Mouse (Mus musculus) liver, embryonic 12.5 days (tissue): Measurements from ENCODE around the gene Pdcd4. TPM values are rescaled to one million over a fixed set of nuclear protein-coding genes. Genes with fewer than 3 reads are reported as not detected.

Experiments
- ATAC-seq: fragments of 200-750 bp; cut with Nextera tagmentation; 2 replicates; pipeline ENCODE4 v1.8.0; 2017; ENCODE audit warnings: moderate number of reproducible peaks, mild to moderate bottlenecking, moderate library complexity
- H3K27ac ChIP-seq: fragments of 300-500 bp; sonication (generic); 2 replicates; pipeline ENCODE4 v1.5.1; 2016; ENCODE audit warnings: mild to moderate bottlenecking
- H3K27me3 ChIP-seq: fragments of 300-500 bp; sonication (generic); replicated peaks from 2 replicates; pipeline ENCODE4 v1.6.1; 2016; ENCODE audit warnings: mild to moderate bottlenecking, moderate library complexity
- H3K36me3 ChIP-seq: fragments of 300-500 bp; sonication (generic); 2 replicates; pipeline ENCODE4 v1.6.1; 2016; ENCODE audit warnings: mild to moderate bottlenecking, moderate library complexity
- H3K4me1 ChIP-seq: fragments of 300-500 bp; sonication (generic); 2 replicates; pipeline ENCODE4 v1.6.1; 2016
- H3K4me2 ChIP-seq: fragments of 300-500 bp; sonication (generic); 2 replicates; pipeline ENCODE4 v1.6.1; 2016; ENCODE audit warnings: mild to moderate bottlenecking, moderate library complexity
- H3K4me3 ChIP-seq: fragments of 300-500 bp; sonication (generic); 2 replicates; pipeline ENCODE4 v1.5.1; 2016; ENCODE audit warnings: mild to moderate bottlenecking, moderate library complexity
- H3K9ac ChIP-seq: fragments of 300-500 bp; sonication (generic); 2 replicates; pipeline ENCODE4 v1.6.1; 2016; ENCODE audit warnings: mild to moderate bottlenecking, moderate library complexity
- H3K9me3 ChIP-seq: fragments of 300-500 bp; sonication (generic); replicated peaks from 2 replicates; pipeline ENCODE4 v1.6.1; 2016; ENCODE audit warnings: mild to moderate bottlenecking, moderate library complexity
- WGBS: fragments of 180-500 bp; shearing (Covaris S2); methylation state at CpG from one replicate; pipeline ENCODE4 v1.1.7; 2016; ENCODE audit not compliant: insufficient replicate concordance; 5-methylcytosine and 5-hydroxymethylcytosine counted together
- polyA plus RNA-seq: library from polyadenylated mRNA; unstranded; fragments of >200 nt; fragmentation: Nextera tagmentation; extraction: Ambion mirVana; gene quantifications from 2 replicates; pipeline ENCODE4 v1.2.1, GENCODE M21; 2016

Pdcd4 gene
- polyA plus RNA-seq, result 24.2 and 24.4 TPM in 2 replicates

DNA sequence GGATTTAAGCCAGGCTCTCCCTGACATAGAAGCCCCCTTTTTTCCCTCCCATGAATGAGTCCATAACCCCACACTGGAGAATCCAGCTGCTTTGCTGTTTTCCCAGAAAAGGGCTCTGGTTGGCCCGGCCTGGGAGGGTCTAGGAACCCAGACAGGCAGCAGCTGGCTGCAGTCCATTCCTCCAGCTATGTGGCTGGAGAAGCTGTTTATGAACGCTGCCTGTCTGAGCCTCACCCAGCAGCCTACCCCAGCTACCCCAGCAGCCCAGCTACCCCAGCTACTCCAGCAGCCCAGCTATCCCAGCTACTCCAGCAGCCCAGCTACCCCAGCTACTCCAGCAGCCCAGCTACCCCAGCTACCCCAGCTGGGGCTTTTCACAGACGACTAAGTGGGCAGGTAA is at the start of gene Pdcd4:
Gene Pdcd4, plus strand, starts transcription at position 171 of the 400 bp plus-strand sequence.
- no peak for ATAC-seq
- Histone ChIP-seq H3K36me3 (no peaks in the 10 kb centered on the region), H3K4me3 (no peak within 1 kb of the TSS), H3K4me1 (peaks cover 83% of the 10 kb centered on the region), H3K27me3 (no peaks in the 10 kb centered on the region), H3K27ac (peak within 1 kb of the TSS; percentile 79), H3K4me2 (peak within 1 kb of the TSS; percentile 30), H3K9me3 (no peaks in the 10 kb centered on the region), H3K9ac (peak within 1 kb of the TSS; percentile 23)
- WGBS, result 66% methylated on average over 3 of the region's 3 CpGs

DNA sequence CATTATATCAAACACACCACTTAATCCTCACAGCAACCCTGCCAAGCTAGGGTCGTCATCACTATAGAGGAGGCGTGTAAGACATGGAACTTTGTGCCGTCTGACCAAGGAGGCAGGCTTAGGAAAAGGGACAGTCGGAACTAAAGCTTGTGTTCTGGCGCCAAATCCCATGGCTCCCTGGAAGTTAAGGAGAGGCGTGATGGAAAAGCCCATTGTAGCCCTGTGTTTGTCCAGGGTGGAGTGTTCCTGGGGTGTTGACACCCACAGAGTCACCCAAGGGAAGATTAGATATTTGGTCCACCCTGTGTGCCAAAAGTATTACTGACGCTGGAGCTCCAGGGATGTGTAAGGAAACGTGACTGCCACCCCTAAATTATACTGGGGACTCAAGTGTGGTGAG is 48.1 kb upstream of the Pdcd4 start:
- no peak for ATAC-seq
- Histone ChIP-seq H3K36me3 (no peaks in the 10 kb centered on the region), H3K9ac (no peak overlapping the region), H3K4me3 (no peak overlapping the region), H3K4me2 (no peak overlapping the region), H3K27ac (no peak overlapping the region), H3K4me1 (peaks cover 16% of the 10 kb centered on the region), H3K9me3 (no peaks in the 10 kb centered on the region), H3K27me3 (no peaks in the 10 kb centered on the region)
- WGBS, result 79% methylated on average over 8 of the region's 8 CpGs

DNA sequence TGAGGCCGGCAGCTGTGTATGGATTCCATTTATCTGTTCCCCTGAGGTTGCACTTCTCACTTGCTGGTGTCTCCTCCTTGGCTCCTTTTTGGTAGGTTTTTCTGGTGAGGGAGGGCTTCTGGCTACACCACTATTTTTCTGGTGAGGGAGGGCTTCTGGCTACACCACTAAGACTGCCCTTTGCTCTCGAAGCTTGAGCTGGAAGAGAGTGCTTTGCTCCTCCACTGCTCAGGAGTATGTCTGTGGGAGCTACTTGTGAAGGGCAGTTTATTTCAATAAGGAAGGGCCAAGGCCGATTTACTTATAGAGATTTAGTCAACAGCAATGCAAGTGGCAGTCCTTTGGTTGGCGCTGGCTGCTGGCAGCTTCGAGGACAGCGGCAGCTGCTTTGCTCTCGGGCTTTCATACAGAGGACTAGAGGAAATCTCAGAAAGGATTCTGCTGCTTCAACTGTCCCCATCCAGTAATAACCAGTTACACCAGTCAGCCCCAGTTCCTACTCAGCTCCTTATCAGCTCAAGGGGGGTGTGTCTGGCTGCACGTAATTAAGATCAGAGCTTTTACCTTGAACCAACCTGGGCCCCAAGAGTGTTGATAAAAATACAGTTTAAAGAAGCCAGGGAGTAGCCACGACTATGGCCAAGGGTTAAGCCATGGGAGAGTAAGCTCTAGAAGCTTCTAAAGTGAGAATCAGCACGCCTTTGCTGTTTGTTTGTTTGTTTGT is 43.6 kb upstream of the Pdcd4 start:
- H3K4me3 ChIP-seq, result no peak overlapping the region
- H3K4me1 ChIP-seq, result peaks cover 20% of the 10 kb centered on the region
- no peaks in the 10 kb centered on the region for H3K9me3 ChIP-seq
- H3K27ac ChIP-seq, result no peak overlapping the region
- no peak overlapping the region for H3K9ac ChIP-seq
- 61% methylated on average over 10 of the region's 10 CpGs for WGBS
- no peaks in the 10 kb centered on the region for H3K36me3 ChIP-seq
- H3K4me2 ChIP-seq, result 0 out of 2 replicates have a peak overlapping the region, but pooled peaks have one; percentile 7
- no peaks in the 10 kb centered on the region for H3K27me3 ChIP-seq
- peak; percentile 80 for ATAC-seq

DNA sequence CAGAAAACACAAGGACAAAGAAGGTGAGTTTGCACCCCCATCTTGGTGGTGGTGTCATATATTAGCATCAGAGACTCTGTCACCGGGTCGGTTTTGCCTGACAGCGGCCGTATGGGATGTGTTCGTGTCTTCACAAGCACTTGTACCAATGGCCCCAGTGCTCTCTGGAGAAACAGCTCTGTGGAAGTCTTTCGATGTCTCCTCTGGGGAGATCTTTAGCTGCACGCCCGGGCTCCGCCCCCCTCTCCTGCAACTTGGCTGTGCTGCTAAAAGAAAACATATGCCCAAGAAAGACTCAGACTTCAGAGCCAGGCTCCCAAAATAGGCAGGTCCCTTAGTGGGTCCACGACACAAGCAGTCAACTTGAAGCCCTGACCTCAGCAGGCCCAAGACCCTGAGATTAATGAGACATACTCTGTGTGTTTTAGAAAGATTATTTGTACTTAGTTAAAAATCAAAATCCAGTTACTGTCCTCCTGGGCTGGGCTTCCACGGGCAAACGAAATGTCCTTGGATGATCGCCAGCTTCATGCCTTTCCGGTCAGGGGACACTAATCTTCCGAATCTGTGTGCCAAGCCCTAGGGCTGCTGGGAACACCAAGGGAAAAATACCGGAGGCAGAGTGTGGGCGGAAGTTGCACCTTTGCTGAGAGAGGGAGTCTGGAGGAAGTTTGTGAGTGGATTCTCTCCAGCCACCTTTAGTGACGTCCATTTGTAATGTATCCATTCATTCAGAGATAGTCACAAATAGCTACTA is 41.7 kb upstream of the Pdcd4 start:
- H3K27me3 ChIP-seq, result no peaks in the 10 kb centered on the region
- H3K9me3 ChIP-seq, result no peaks in the 10 kb centered on the region
- ATAC-seq, result no peak
- H3K4me2 ChIP-seq, result no peak overlapping the region
- H3K27ac ChIP-seq, result no peak overlapping the region
- WGBS, result 70% methylated on average over 18 of the region's 18 CpGs
- peaks cover 20% of the 10 kb centered on the region for H3K4me1 ChIP-seq
- H3K36me3 ChIP-seq, result no peaks in the 10 kb centered on the region
- H3K9ac ChIP-seq, result no peak overlapping the region
- H3K4me3 ChIP-seq, result no peak overlapping the region

DNA sequence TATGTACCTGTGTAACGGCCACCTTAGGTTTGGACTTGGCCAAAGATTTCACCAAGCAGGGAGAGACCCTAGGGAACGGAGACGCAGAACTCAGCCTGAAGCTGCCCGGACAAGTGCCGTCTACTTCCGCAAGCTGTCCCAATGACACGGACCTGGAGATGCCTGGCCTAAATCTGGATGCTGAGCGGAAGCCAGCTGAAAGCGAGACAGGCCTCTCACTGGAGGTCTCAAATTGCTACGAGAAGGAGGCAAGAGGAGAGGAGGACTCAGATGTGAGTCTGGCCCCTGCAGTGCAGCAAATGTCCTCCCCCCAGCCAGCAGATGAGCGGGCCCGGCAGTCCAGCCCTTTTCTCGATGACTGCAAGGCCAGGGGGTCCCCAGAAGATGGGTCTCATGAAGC is 40.7 kb upstream of the Pdcd4 start:
- ATAC-seq, result no peak
- Histone ChIP-seq H3K9ac (no peak overlapping the region), H3K4me3 (no peak overlapping the region), H3K4me1 (peaks cover 20% of the 10 kb centered on the region), H3K9me3 (no peaks in the 10 kb centered on the region), H3K4me2 (no peak overlapping the region), H3K27me3 (no peaks in the 10 kb centered on the region), H3K36me3 (no peaks in the 10 kb centered on the region), H3K27ac (no peak overlapping the region)
- WGBS, result 83% methylated on average over 13 of the region's 13 CpGs

DNA sequence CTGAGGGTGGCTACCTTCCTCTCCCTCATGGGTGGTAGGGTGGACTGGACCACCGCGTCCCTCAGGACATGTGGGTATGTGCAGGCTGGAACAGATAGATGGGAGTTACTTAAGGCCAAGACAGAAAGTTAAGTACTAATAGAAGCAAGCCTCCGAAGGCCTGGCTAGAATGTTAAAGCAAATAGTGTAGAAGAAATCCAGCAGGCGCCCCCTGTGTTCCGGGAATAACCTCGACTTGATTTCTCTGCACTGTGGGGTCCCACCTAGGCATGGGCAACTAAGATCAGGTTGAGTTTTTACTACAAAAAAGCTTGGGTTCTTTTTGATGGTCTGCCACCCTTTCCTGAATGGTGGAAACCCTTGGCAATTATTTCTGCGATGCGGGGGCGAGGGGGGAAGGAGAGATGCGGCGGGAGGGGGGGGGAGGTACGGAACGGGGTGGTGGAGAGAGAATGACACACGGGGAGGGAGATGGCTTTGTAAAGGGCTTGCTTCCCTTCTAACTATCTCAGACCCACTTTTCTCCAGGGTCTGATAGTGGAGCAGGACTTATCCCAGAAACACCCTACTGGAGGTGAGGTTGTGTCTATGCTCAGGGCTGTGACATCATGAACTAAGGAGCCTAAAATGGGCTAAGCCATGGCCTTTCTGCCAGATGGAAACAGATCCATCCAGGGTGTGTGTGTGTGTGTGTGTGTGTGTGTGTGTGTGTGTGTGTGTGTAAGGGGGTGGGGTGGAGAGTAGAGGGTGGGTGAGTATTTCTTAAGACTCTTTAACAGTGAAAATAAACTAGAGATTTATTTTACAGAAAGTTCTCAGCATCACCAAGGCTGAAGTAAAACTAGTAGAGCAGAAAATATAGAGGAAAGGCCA is 40.0 kb upstream of the Pdcd4 start:
- 75% methylated on average over 14 of the region's 14 CpGs for WGBS
- Histone ChIP-seq H3K4me3 (no peak overlapping the region), H3K27ac (no peak overlapping the region), H3K27me3 (no peaks in the 10 kb centered on the region), H3K4me2 (no peak overlapping the region), H3K4me1 (peaks cover 20% of the 10 kb centered on the region), H3K9ac (no peak overlapping the region), H3K36me3 (no peaks in the 10 kb centered on the region), H3K9me3 (no peaks in the 10 kb centered on the region)
- no peak for ATAC-seq

DNA sequence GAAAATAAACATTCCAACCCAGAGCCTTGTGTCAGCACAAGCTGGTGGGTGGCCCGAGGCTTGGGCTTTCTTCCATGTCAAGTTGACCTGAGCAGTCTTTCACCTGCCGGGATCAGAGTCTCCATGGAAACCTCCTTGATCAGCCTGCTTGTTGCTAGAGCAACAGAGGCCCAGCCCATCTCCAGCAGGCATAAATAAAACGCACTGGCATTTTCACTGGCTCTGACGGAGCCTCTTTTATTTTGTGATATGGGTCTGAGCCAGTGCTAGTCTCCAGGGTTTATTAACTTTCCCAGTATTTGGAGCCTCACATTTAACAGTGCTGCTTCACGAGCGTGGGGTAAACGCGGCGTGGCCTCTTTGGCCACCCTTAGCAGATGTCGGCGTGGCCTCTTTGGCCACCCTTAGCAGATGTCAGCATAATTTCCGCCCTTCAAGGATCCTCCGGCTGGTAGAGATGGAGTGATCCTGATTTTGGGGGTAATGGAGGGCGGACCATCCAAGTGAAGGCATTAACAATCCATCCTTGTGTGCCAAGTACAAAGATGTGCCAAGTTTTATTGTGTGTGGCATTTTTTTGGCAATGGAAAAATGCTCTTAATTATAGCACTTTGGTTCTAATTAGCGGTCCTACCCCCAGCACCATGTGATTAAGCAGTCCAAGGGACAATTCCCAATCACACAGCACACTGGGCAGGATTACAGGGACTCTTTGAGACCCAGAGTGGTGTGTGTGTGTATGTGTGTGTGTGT is 39.2 kb upstream of the Pdcd4 start:
- Histone ChIP-seq H3K4me1 (peaks cover 22% of the 10 kb centered on the region), H3K4me2 (no peak overlapping the region), H3K4me3 (no peak overlapping the region), H3K9me3 (no peaks in the 10 kb centered on the region), H3K27ac (no peak overlapping the region), H3K9ac (no peak overlapping the region), H3K36me3 (no peaks in the 10 kb centered on the region), H3K27me3 (no peaks in the 10 kb centered on the region)
- WGBS, result 70% methylated on average over 15 of the region's 15 CpGs
- no peak for ATAC-seq

DNA sequence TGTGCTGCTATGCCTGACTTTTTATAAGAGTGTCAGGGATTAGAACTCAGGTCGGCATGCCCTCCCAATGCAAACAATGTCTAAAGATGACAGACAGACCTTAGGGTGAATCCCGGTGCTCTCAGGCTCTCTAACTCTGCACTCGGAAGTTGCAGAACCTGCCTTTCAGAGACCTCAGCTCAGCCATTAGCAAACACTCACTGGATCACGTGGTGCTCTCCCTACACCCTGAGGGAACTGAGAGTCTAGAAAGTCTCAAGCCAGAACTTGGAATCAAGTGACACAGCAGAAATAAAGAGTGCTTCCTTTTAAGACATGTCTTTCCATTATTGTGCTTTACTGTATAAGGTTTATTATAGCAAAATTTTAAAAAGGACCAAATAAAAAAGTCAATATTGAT is 37.1 kb upstream of the Pdcd4 start:
- 57% methylated on average over 4 of the region's 4 CpGs for WGBS
- H3K4me2 ChIP-seq, result no peak overlapping the region
- H3K9me3 ChIP-seq, result no peaks in the 10 kb centered on the region
- no peaks in the 10 kb centered on the region for H3K27me3 ChIP-seq
- peaks cover 23% of the 10 kb centered on the region for H3K4me1 ChIP-seq
- no peak for ATAC-seq
- no peak overlapping the region for H3K27ac ChIP-seq
- H3K4me3 ChIP-seq, result no peak overlapping the region
- H3K9ac ChIP-seq, result no peak overlapping the region
- H3K36me3 ChIP-seq, result no peaks in the 10 kb centered on the region

DNA sequence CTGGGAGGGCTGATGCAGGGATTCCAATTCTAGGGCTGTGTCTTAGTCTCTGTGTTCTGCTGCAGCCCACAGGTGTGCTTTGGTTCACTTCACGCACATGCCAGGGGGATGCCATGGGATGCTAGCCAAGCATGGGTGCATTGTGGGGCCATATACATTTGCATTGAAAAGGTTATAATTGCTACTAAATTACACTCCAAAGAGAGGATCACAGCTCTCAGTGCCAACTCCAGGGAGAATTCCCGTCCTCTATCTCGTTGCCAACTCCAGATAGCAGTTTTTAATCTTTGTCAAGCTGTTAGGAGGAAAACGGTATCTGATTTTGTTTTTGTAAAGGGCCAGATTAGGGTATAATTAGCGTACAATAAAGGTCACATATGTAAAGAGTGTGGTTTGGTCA is 36.2 kb upstream of the Pdcd4 start:
- no peak overlapping the region for H3K9ac ChIP-seq
- no peaks in the 10 kb centered on the region for H3K36me3 ChIP-seq
- no peak overlapping the region for H3K4me3 ChIP-seq
- ATAC-seq, result no peak
- H3K4me2 ChIP-seq, result no peak overlapping the region
- H3K27me3 ChIP-seq, result no peaks in the 10 kb centered on the region
- no peaks in the 10 kb centered on the region for H3K9me3 ChIP-seq
- peaks cover 19% of the 10 kb centered on the region for H3K4me1 ChIP-seq
- H3K27ac ChIP-seq, result no peak overlapping the region
- WGBS, result 65% methylated on average over 5 of the region's 5 CpGs

DNA sequence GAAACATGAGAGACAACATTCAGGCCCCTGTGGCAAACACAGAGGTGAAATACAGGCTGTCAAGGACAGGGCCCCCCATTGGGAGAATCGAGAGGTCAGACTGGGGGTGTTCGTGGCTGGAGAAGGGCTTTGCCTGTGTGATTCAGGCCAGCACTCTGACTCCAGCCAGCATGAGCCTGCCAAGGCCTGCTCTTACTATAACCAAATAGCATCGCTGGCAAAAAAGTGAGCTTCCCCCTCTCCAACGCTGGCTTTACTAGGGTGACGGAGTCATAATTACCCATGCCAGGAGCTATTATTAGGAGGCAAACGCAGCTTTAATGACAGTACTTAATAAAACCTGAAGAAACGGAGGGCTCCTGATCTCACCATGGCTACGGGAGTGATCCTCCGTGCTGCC is 35.2 kb upstream of the Pdcd4 start:
- no peaks in the 10 kb centered on the region for H3K27me3 ChIP-seq
- no peaks in the 10 kb centered on the region for H3K36me3 ChIP-seq
- H3K4me2 ChIP-seq, result no peak overlapping the region
- no peaks in the 10 kb centered on the region for H3K9me3 ChIP-seq
- no peak overlapping the region for H3K9ac ChIP-seq
- no peak overlapping the region for H3K4me3 ChIP-seq
- H3K27ac ChIP-seq, result no peak overlapping the region
- peaks cover 19% of the 10 kb centered on the region for H3K4me1 ChIP-seq
- ATAC-seq, result no peak
- 75% methylated on average over 9 of the region's 9 CpGs for WGBS

DNA sequence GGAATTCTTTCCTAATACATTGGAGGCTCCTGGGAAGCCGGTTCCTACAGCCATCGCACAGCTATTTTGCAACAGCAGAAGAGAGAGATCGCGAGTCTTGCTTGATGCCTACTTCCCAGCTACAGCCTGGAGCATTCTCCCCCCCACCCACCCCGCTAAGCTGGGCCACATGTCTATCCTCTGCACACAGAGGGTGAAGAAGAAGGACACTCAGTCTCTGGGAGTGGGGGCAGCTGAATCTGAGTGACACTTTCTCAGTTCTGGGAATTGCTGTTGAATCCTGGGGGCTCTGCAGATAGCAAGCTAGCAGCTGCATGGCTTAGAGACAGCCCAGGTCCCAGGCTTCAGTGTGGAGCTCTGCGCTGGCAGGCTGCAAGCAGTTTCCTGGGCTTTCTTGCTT is 34.1 kb upstream of the Pdcd4 start:
- Histone ChIP-seq H3K27ac (no peak overlapping the region), H3K4me1 (peaks cover 19% of the 10 kb centered on the region), H3K27me3 (no peaks in the 10 kb centered on the region), H3K9ac (no peak overlapping the region), H3K36me3 (no peaks in the 10 kb centered on the region), H3K9me3 (no peaks in the 10 kb centered on the region), H3K4me3 (no peak overlapping the region), H3K4me2 (no peak overlapping the region)
- no peak for ATAC-seq
- WGBS, result 85% methylated on average over 6 of the region's 6 CpGs
